Mouse (Mus musculus): ENCODE results near the gene Pick1.

GRCm38 (mm10) chr15:79262375-79262774, 33.4 kb downstream of the Pick1 start:
- no peak for TF ChIP-seq CTCF (IDR thresholded peaks at IDR 0.05; ENCODE audit: control insufficient read depth, insufficient read depth, insufficient read length)
- TF ChIP-seq MYOD1 (IDR thresholded peaks at IDR 0.05; ENCODE audit: control insufficient read depth, insufficient read length, low read depth), result no peak
- no peak for TF ChIP-seq MAX (IDR thresholded peaks at IDR 0.05)
- TF ChIP-seq USF1 (IDR thresholded peaks at IDR 0.05; ENCODE audit: low read depth), result no peak
- no peak for TF ChIP-seq CEBPB (IDR thresholded peaks at IDR 0.05; ENCODE audit: low read depth)
- no peak for TF ChIP-seq MYOG (IDR thresholded peaks at IDR 0.05; ENCODE audit: control insufficient read depth, extremely low read depth, insufficient read length)

All from C2C12 (cell line).